Mouse (Mus musculus) brown adipose tissue, adult 24 weeks (tissue): ENCODE results near the gene Dhrs7b. TPM values are rescaled to one million over a fixed set of nuclear protein-coding genes. Genes with fewer than 3 reads are reported as not detected.
"Not testable (repeated sequence)": the region's sequence is repeated elsewhere in the genome, so short reads cannot be mapped to it uniquely, and the experiment has no call there.

Source experiments
- H3K27ac ChIP-seq: fragments of 200-500 bp; replicated peaks from 2 replicates; pipeline ENCODE4 v1.5.1; 2012; ENCODE audit warnings: low read depth, mild to moderate bottlenecking, low read length
- H3K4me1 ChIP-seq: fragments of 200-500 bp; 2 replicates; pipeline ENCODE4 v1.6.1; 2012; ENCODE audit warnings: low read length, mixed read lengths; ENCODE audit not compliant: control insufficient read depth, insufficient read depth, insufficient read length
- H3K4me3 ChIP-seq: fragments of 200-500 bp; 2 replicates; pipeline ENCODE4 v1.5.1; 2012; ENCODE audit warnings: low read depth, mild to moderate bottlenecking, low read length, moderate library complexity; ENCODE audit not compliant: insufficient read depth
- polyA plus RNA-seq: library from polyadenylated mRNA; stranded (reverse); fragments of >200 nt; gene quantifications from 2 replicates; pipeline ENCODE4 v1.2.4, GENCODE M21; 2012; ENCODE audit not compliant: missing spikeins, insufficient read depth, insufficient read length

The Dhrs7b gene
- 82.8 and 88.3 TPM in 2 replicates for polyA plus RNA-seq

DNA sequence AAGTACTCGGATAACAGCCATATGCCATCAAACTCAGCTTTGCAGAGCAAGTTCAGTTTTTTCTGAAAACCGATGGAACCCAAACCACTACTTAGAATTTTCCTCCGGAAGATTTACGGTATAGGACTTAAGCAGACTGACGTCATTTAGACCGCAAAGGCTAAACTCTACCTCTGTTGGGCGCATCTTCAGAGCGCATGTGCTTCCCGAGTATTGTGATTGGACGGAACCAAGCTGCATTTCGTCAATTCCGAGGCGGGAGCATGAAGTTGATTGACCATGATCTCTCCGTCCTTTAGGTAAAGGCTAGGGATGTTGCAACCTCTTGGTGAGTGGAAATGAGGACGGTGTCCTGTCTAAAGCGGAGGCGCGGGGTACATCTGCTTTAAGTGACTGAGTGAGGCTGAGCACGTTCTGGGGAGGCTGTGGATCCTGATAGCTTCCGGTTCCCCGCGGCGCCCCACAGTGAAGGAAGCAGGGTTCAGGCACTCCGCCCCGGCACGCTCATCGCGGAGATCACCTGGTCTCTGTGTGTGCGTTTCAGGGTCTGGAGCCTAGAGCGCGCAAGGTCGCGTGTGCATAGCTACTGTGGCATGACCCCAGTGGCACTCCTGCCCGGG is at the start of gene Dhrs7b:
Gene Dhrs7b (plus strand): TSS at position 199 of the 620 bp plus-strand sequence.
- Histone ChIP-seq H3K4me3 (peak within 1 kb of the TSS; percentile 93), H3K4me1 (0 out of 2 replicates have a peak, but pooled peaks cover 3% of the 10 kb centered on the region), H3K27ac (peak within 1 kb of the TSS; percentile 88)

DNA sequence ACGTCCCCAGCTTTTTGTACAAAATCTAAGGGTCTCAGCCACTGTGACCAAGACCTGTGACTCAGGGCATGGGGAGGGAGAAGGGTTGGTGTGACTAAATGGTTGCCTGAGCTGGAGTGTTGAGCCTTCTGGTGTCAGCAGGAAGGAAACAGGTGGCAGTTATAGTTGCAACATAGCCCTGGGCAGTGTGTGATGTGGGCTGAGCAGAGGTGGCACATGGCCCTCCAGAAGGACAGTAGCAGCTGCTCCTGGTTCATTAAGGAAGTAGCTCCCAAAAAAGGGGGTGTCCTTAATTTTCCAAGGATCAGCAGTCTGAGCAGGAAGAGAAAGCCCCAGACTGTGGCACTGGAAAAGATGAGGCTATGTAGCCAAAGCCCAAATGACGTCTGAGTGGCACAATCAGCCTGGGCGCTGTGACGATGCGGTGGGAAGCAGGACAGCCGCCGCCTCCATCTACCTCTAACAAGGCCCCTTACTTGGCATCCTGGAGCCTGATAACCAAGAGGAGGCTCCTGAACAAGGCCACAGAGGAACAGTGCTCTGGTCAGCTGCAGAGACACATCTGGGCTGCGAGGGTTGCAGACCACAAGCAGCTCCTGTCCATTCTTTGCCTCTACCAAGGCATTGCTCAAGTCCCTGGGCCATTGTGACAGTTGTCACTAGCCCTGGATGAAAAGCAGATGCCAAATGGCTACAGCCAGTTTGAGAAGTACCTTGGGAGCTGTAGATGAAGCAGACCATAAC is 46.1 kb upstream of the Dhrs7b start:
- H3K4me3 ChIP-seq = no peak overlapping the region
- no peak overlapping the region for H3K27ac ChIP-seq
- H3K4me1 ChIP-seq = peaks cover 26% of the 10 kb centered on the region

DNA sequence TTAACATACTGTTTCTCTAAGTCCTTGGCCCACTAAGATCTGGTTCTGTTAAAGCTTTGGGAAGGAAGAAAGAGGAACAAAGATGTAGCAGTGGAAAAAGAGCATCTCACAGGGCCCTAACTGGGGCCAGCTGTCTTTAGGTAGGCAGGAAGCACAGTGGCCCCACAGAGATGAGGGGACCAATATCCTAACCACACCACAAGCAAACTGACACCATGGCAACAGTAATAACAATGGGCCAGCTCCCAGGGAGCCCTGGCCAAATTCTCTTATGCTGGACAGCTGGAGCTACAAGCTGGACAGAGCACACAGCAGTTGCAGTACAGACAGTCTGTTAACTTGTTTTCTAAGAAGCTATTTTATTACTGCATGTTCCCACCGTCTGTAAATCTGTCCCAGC is 42.8 kb upstream of the Dhrs7b start:
- Histone ChIP-seq H3K4me3 (no peak overlapping the region), H3K27ac (no peak overlapping the region), H3K4me1 (no peaks in the 10 kb centered on the region)

DNA sequence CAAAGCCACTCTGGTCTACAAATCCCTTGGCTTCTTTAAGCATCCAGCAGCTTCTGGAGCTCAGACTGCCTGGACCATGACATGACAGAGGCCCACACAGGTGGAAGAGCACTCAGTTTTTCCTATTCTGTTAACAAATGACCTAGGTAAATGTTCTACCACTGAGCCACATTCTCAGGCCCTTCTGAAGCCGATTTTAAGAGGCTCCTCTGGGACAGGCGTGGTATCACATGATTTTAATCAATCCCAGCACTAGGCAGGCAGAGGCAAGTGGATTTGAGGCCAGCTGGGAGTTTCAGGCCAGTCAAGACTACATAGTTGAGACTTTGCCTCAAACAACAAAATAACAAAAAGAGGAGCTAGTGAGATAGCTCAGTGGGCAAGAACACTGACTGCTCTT is 40.0 kb upstream of the Dhrs7b start:
- no peak overlapping the region for H3K27ac ChIP-seq

DNA sequence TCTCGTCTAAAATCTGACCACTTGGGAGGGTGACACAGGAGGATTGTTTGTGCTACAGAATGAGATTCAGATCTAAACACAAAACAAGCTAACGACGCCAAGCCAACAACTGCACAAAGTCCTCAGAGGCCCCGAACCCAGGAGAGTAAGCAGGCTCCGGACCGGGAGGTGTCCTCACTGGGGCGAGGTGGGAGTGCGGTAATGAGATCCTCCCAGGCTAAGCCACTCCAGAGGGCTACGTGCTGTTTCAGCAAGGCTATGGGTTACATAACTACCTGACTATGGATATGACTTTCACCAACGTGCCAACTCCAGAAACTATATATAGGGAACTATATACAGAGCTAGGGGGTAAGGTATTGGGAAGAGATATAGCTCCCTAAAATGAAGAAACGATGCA is 34.1 kb upstream of the Dhrs7b start:
- Histone ChIP-seq H3K4me1 (no peaks in the 10 kb centered on the region), H3K27ac (0 out of 2 replicates have a peak overlapping the region, but pooled peaks have one; percentile 32), H3K4me3 (no peak overlapping the region)

More for the DNA sequence above, 40.0 kb upstream of the Dhrs7b start:
- Histone ChIP-seq H3K4me3 (no peak overlapping the region), H3K4me1 (no peaks in the 10 kb centered on the region)

DNA sequence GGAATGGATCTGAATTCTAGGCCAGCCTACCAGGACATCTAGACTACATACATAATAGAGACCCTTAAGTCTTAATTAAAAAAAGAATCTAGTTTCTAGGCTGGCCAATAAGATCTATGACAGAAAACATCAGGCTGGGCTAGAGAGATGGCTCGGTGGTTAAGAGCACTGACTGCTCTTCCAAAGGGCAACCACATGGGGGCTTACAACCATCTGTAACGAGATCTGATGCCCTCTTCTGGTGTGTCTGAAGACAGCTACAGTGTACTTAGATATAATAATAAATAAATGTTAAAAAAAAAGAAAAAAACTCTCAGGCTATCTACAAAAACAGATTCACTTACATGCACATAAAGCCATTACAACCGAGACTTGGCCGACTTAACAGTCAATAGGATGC is 30.5 kb upstream of the Dhrs7b start:
- H3K4me3 ChIP-seq = no peak overlapping the region
- H3K27ac ChIP-seq = no peak overlapping the region
- no peaks in the 10 kb centered on the region for H3K4me1 ChIP-seq

DNA sequence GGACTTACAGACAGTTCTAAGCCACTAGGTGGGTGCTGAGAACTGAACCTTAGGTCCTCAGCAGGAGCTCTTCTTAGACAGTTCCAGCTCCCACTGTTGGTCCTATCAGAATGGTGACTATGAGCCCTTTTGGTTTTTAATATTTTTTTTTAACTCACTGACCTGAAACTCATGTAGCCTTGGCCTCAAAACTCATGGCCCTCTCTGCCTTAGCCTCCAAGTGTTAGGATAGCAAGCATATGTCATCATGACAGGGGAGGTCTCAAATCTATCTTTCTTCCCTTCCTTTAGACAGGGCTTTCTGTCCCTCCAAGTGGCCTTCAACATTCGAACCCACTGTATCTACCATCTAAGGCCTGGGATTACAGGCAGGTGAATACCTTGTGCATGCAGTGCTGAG is 29.5 kb upstream of the Dhrs7b start:
- H3K27ac ChIP-seq = no peak overlapping the region
- H3K4me3 ChIP-seq = no peak overlapping the region
- H3K4me1 ChIP-seq = no peaks in the 10 kb centered on the region

DNA sequence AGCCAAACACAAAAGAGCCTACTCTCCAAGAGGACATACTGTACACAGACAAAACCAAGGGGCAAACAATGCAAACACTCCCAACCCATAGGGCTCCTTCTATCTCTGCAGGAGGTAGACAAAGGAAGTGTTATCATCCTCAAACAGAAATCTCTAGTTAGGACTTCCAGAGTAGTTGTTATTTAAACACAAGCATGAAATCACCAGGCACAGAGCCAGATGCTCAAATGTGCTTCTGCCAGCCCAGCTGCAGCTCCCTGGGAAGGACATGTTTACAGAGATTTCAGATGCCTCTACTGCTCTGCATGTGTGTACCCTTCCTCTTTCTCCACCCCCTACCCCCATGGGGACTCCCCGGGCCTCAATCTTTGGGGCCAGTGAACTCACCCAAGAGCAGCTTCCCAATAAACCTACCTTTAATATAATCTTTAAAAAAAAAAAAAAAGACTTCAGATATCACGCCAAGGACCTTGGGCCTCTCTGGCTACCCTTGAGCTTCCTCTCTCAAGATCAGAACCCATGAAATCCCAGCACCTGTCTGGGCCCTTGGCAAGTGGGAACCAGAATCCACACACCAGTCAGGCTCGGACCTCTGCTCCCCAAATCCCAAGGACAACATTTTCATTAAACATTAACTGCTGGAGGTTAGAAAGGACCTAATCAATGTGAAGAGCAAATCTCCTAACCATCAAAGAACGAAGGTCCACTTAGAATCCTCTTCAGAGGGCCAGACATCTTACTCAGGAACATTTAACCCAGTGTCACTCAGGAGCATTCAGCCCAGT is 22.0 kb upstream of the Dhrs7b start:
- Histone ChIP-seq H3K4me3 (no peak overlapping the region), H3K27ac (0 out of 2 replicates have a peak overlapping the region, but pooled peaks have one; percentile 32), H3K4me1 (peaks cover 3% of the 10 kb centered on the region)

DNA sequence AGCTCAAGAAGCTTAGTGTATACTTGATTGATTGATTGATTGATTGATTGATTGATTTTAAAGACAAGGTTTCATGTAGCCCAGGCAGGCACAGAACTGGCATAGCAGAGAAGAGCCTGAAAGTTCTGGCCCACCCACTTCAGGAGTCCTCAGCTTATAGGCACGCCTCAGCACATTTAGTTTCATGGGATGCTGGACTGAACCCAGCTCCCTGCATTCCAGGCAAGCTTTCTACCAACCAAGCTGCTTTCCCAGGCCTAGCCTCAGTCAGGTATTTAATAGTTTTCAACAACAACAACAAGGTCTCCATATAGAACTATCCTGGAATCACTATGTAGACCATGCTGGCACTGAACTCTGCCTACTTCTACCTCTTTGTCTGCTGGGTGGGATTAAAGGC is 20.9 kb upstream of the Dhrs7b start:
- Histone ChIP-seq H3K4me3 (no peak overlapping the region), H3K4me1 (peaks cover 3% of the 10 kb centered on the region), H3K27ac (no peak overlapping the region)

DNA sequence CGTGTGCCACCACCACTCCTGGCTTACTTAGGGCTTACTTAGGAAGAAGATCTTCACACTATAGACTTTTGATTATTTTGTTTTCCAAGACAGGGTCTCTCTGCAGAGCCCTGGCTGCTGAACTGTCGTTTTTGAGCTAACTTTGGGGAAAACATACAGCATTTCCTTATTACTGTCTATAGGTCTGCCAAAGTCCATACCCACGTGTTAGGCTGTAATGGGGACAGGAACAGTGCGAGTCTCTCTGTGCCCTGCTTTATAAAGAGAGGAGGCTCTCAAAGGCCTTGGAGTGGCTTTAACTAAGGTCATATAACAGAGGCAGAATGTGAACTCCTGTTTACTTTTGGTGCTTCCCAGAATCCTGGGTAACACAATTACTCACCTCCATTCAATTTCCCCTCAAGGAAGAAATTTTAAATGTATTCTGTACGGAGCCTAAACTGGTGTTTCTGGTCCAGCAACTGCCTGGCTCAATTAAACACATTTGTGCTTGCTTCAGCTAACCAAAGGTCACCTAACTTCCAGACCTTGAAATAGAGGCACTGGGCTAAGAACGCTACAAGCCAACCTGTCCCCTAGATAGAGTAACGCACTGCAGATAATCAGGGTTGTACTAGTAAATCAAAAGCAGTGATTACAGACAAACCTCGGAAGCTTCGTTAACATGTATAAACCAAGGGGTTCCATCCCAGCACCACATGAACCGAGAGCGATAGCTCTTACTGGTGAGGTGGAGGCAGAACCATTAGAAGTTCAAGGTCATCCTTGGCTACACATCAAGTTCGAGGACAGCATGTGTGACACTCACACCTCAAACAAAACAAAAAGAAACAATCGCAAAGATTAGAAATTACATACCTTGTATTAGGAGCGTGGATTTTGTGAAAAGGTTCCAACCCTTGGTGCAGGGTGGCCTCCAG is 20.1 kb upstream of the Dhrs7b start:
- peak overlapping the region; percentile 57 for H3K4me3 ChIP-seq
- H3K27ac ChIP-seq = no peak overlapping the region
- H3K4me1 ChIP-seq = peaks cover 3% of the 10 kb centered on the region

DNA sequence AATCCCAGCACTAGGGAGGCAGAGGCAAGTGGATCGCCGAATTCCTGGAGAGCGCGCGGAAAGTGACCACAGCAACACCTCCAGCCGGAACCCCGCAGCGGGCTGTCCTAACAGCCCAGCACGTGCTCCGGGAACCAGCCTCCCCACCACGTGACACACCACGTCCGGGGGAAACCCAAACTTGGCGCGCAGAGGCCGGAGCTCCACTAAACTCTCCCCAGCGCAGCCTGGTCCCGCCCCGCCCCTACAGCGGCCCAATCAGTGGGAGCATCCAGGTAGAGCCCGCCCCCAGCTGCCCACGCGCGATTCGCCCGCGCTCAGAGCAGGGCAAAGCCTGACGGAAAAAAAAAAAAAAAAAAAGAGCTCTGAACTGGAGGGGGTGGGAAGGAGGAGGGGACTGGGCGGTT is 19.4 kb upstream of the Dhrs7b start:
- no peak overlapping the region for H3K27ac ChIP-seq
- peaks cover 3% of the 10 kb centered on the region for H3K4me1 ChIP-seq
- H3K4me3 ChIP-seq = peak overlapping the region; percentile 57

DNA sequence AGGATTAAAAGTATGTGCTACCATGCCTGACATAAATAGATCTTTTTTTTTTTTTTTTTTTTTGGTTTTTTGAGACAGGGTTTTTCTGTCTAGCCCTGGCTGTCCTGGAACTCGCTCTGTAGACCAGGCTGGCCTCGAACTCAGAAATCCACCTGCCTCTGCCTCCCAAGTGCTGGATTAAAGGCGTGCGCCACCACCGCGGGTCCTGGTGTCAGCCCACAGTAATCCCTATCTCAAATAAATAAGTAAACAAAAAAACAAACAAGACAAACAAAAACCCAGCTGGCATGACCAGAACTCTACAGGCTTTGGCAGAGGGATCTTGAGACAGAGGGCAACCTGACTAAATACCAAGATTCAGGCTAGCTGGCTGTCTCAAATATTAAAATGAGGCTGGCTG is 18.8 kb upstream of the Dhrs7b start, which contains the start of gene Shmt1:
Gene Shmt1 (minus strand): TSS at position 101 of the 400 bp plus-strand sequence.
- H3K27ac ChIP-seq, H3K4me1 ChIP-seq: not testable (repeated sequence)
- H3K4me3 ChIP-seq = peak within 1 kb of the TSS; percentile 57

DNA sequence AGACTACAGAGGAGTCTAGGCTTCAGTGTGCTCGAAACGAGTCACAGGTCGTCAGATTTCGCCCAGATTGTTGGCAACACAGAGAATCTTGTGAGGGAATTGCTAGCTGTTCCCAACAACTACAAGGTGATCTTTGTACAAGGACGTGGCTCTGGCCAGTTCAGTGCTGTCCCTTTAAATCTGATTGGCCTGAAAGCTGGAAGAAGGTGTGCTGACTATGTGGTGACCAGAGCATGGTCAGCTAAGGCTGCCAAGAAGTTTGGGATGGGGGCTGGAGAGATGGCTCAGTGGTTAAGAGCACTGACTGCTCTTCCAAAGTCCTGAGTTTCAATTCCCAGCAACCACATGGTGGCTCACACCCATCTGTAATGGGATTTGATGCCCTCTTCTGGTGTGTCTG is 14.0 kb upstream of the Dhrs7b start:
- H3K4me1 ChIP-seq = no peaks in the 10 kb centered on the region
- H3K4me3 ChIP-seq = no peak overlapping the region
- H3K27ac ChIP-seq = no peak overlapping the region

DNA sequence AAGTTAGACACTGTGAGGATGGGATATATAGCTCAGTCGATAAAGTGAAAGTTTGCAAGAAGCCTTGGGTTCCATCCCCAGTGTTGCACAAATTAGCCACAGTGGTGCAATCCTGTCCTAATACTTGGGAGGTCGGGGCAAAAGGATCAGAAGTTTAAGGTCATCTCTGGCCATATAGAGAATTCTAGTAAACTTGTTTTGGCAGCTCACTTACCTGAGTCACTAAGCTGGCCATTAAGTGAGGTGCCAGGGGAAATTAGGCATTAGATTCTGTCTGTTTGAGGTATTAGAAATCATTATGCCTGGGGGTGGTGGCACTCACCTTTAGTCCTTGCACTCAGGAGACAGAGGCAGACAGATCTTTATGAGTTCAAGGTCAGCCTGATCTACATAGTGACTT is 6.7 kb upstream of the Dhrs7b start:
- Histone ChIP-seq H3K27ac (no peak overlapping the region), H3K4me3 (no peak overlapping the region), H3K4me1 (no peaks in the 10 kb centered on the region)
